Mouse (Mus musculus): ENCODE results near the gene Slc6a5.

Slc6a5 gene

GRCm38 (mm10) chr7:49981511-49982227, 71.7 kb downstream of the Slc6a5 start:
- in situ Hi-C loops (cut with MboI), result no loop called here

GRCm38 (mm10) chr7:49984698-49985097, 74.8 kb downstream of the Slc6a5 start:
- in situ Hi-C loops (cut with MboI), result no loop called here

- in situ Hi-C loops (cut with MboI), result no loop called here
Observed at GRCm38 (mm10) chr7:49985947-49986346, 76.0 kb downstream of the Slc6a5 start.

GRCm38 (mm10) chr7:49999321-49999720, 89.4 kb downstream of the Slc6a5 start:
- in situ Hi-C loops (cut with MboI), result no loop called here

- in situ Hi-C loops (cut with MboI), result no loop called here
Observed at GRCm38 (mm10) chr7:50005268-50005667, 95.3 kb downstream of the Slc6a5 start.

All from mature B cell (primary cell).